In the genomic region with DNA sequence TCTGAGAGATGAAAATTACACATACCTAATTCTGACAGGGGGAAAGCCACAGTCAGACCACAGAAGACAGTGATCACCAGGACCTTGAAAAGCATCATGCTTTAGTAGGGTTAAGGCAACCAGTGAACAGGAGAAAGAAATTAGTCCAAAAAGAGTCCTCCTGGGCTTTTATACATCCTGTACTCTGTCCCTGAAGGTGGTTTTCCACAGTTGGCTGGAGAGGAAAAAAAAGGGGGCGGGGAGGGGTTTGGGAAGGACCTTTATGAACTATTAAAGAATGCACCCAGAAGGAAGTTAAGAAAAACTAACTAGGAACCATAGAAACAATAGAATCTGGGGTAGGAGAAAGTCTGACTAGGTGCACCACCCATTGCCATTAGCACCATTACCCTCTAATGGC, we compare ENCODE assay signal across 26 mouse cellular contexts. TPM values are rescaled to one million over a fixed set of nuclear protein-coding genes. Genes with fewer than 3 reads are reported as not detected.
"Had no signal": no experiment of that assay in that cellular context is flagged by ENCODE, and none has a peak within 500 bp of the region (broad histone marks: within the 10 kb centered on the region; RNA-seq: fewer than 3 reads in every experiment).

Gene Kap (minus strand): TSS at position 237 of the 400 bp plus-strand sequence.

- H3K4me1 ChIP-seq: midbrain, embryonic 10.5 days; midbrain, embryonic 12.5 days; neural tube, embryonic 13.5 days; neural tube, embryonic 15.5 days had no signal

- ATAC-seq: midbrain, embryonic 16.5 days had no signal

- DNase-seq: lung, embryonic 14.5 days; lung, postnatal 10 days; lung, postnatal 4 days; midbrain, embryonic 14.5 days; retina, postnatal 1 day; right cerebral cortex, adult 18-20 months; right cerebral cortex, postnatal 25 days; right cerebral cortex, postnatal 4 days; spleen, adult 18-20 months; thymus, adult 18-20 months; thymus, postnatal 14 days; thymus, postnatal 36 days had no signal

- H3K9ac ChIP-seq: lung, embryonic 14.5 days; midbrain, embryonic 12.5 days; neural tube, embryonic 13.5 days; neural tube, embryonic 15.5 days had no signal

- H3K4me3 ChIP-seq: midbrain, embryonic 10.5 days; midbrain, embryonic 12.5 days; myocyte; neural tube, embryonic 13.5 days; neural tube, embryonic 15.5 days had no signal

- H3K9me3 ChIP-seq: midbrain, embryonic 10.5 days; midbrain, embryonic 12.5 days; neural tube, embryonic 13.5 days; neural tube, embryonic 15.5 days had no signal

- H3K4me2 ChIP-seq: lung, embryonic 14.5 days; midbrain, embryonic 12.5 days; neural tube, embryonic 13.5 days; neural tube, embryonic 15.5 days had no signal

- H3K27me3 ChIP-seq: midbrain, embryonic 12.5 days; neural tube, embryonic 13.5 days; neural tube, embryonic 15.5 days had no signal

- H3K36me3 ChIP-seq: midbrain, embryonic 10.5 days; midbrain, embryonic 12.5 days; neural tube, embryonic 13.5 days; neural tube, embryonic 15.5 days had no signal

- H3K27ac ChIP-seq: midbrain, embryonic 10.5 days; midbrain, embryonic 12.5 days; neural tube, embryonic 13.5 days; neural tube, embryonic 15.5 days had no signal

RNA-seq across cellular contexts. Expression of gene Kap, which starts in this region (rescaled TPM):
- total RNA-seq: megakaryocyte, adult 5-6 weeks; megakaryocyte-erythroid progenitor cell, adult 5-6 weeks had no signal
- polyA plus RNA-seq: lung, embryonic 14.5 days; lung, embryonic 16.5 days; midbrain, embryonic 10.5 days; midbrain, embryonic 12.5 days; midbrain, embryonic 14.5 days; midbrain, embryonic 16.5 days; myocyte; neural tube, embryonic 11.5 days; neural tube, embryonic 13.5 days; neural tube, embryonic 15.5 days; small intestine, adult 2 months; stomach, embryonic 14.5 days; stomach, embryonic 16.5 days; thymus, postnatal 0 days had no signal
